Mouse (Mus musculus) heart, adult 18-20 months (tissue): ENCODE data around the gene Arhgap45. TPM values are rescaled to one million over a fixed set of nuclear protein-coding genes. Genes with fewer than 3 reads are reported as not detected.

Experiments
- DNase-seq, 2 experiments: peaks; one replicate each; pipeline ENCODE4 v3.0.0; 2021 to 2022; ENCODE audit warnings: mixed read lengths in 1 of 2
- long read RNA-seq, 2 experiments: library from polyadenylated mRNA; stranded (forward); transcript quantifications; one replicate each; pipeline ENCODE4 v2.0.0; 2021
- total RNA-seq, 2 experiments: library from RNA; stranded (reverse); gene quantifications; 2 replicates each; pipeline ENCODE4 v1.2.3; 2021

The Arhgap45 gene
- total RNA-seq = 1 to 10 TPM; 3.1 to 8.7 TPM
- long read RNA-seq, experiment 1, partial matches to known transcripts = 1 of 3 reads
- long read RNA-seq, experiment 1, other reads (novel, unspliced or antisense) = 1 of 3 reads
- long read RNA-seq, experiment 2, partial matches to known transcripts = 0 of 3 reads
- long read RNA-seq, experiment 2, other reads (novel, unspliced or antisense) = 1 of 3 reads

- DNase-seq = peak in 1 of 2 experiments; percentile 81
Measured at GRCm38 (mm10) chr10:80016511-80016910, at the start of gene Arhgap45. Arhgap45 (plus strand) TSS chr10:80016653.

GRCm38 (mm10) chr10:79966886-79967400, 49.5 kb upstream of the Arhgap45 start:
- peak; percentile 67 to 75 for DNase-seq

- no peak for DNase-seq
Measured at GRCm38 (mm10) chr10:79968181-79968580, 48.3 kb upstream of the Arhgap45 start.

GRCm38 (mm10) chr10:79969124-79969568, 47.3 kb upstream of the Arhgap45 start:
- no peak for DNase-seq

- DNase-seq = no peak
Measured at GRCm38 (mm10) chr10:79970415-79971182, 45.9 kb upstream of the Arhgap45 start, which contains the start of gene Grin3b. Grin3b (plus strand) TSS chr10:79970715.

GRCm38 (mm10) chr10:79971183-79971497, 45.3 kb upstream of the Arhgap45 start:
- DNase-seq = no peak

- peak; percentile 55 to 58 for DNase-seq
Measured at GRCm38 (mm10) chr10:79972831-79973230, 43.6 kb upstream of the Arhgap45 start.

- no peak for DNase-seq
Measured at GRCm38 (mm10) chr10:79974087-79974486, 42.4 kb upstream of the Arhgap45 start.

GRCm38 (mm10) chr10:79974668-79975067, 41.8 kb upstream of the Arhgap45 start:
- DNase-seq = no peak

GRCm38 (mm10) chr10:79976071-79976721, 40.3 kb upstream of the Arhgap45 start:
- no peak for DNase-seq

- DNase-seq = no peak
Measured at GRCm38 (mm10) chr10:79976722-79977107, 39.7 kb upstream of the Arhgap45 start.

- no peak for DNase-seq
Measured at GRCm38 (mm10) chr10:79977324-79977723, 39.1 kb upstream of the Arhgap45 start.

GRCm38 (mm10) chr10:79978061-79978460, 38.4 kb upstream of the Arhgap45 start:
- no peak for DNase-seq

- peak; percentile 41 to 69 for DNase-seq
Measured at GRCm38 (mm10) chr10:79979401-79980155, 36.9 kb upstream of the Arhgap45 start.

- DNase-seq = no peak
Measured at GRCm38 (mm10) chr10:79983205-79983604, 33.2 kb upstream of the Arhgap45 start.

GRCm38 (mm10) chr10:79983670-79984069, 32.8 kb upstream of the Arhgap45 start:
- peak; percentile 73 to 76 for DNase-seq

GRCm38 (mm10) chr10:79984195-79984816, 32.1 kb upstream of the Arhgap45 start, which contains the start of gene Tmem259:
Tmem259 (minus strand) TSS chr10:79984330.
- peak; percentile 91 to 92 for DNase-seq

GRCm38 (mm10) chr10:79984871-79985270, 31.6 kb upstream of the Arhgap45 start:
- DNase-seq = peak; percentile 97 to 99

GRCm38 (mm10) chr10:79985334-79986231, 30.9 kb upstream of the Arhgap45 start:
- DNase-seq = peak; percentile 83 to 84

- DNase-seq = peak; percentile 64 to 70
Measured at GRCm38 (mm10) chr10:79986232-79986878, 30.1 kb upstream of the Arhgap45 start.
